Mouse (Mus musculus): ENCODE results near the gene Pinlyp.

DNA sequence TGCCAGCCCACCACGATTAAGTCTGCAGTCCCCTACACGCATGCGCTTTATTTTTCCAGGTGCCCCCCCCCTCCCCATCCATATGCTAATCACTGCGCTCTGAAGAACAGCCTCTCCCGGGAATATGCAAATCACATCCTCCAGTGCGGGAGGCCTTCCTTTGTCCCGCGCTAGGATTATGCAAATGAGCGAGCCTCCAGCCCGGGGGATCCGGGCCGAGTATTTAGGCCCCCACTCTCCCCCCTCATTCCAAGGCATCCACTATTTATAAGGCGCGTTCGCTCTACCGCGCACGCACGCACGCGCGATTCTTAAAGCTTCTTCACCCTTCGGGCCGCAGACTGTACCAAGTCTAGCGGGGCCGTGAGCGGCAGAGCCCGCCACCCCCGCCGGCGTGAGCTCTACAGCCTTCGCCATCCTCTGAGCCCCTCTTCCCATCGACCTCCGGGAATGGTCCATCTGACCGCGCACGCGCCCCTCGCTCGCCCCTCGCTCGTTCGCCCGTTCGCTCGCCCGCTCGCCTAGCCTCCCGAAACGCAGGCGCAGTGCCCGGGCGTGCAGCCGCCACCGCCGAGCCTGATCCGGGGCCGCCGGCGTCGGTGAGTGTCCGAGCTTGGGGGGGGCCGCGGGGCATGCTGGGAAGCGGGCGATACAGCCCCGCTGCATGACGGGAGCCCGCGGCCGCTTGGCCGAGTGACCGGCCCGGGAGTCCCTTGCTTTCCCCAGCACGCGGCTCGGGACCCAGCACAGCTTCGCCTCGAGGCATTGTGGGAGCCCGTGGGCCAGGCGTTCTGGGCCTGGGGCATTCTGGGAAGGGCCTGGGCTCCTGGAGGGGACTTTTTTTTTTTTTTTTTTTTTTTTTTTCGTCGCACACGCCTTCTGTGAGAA lies 38.8 kb downstream of the Pinlyp start, which contains the start of gene Zfp428:
- TF ChIP-seq CTCF (IDR thresholded peaks at IDR 0.05; ENCODE audit: low read depth, low read length) (no peak), GATA1 (IDR thresholded peaks at IDR 0.05; ENCODE audit: borderline replicate concordance, low read length) (no peak), GATA2 (IDR thresholded peaks at IDR 0.05; ENCODE audit: borderline replicate concordance, low read depth, low read length) (no peak)

Data from G1E (cell line).